Mouse (Mus musculus) liver, embryonic 14.5 days (tissue): ENCODE measurements around the gene Adgrl4. TPM values are rescaled to one million over a fixed set of nuclear protein-coding genes. Genes with fewer than 3 reads are reported as not detected.

Experiments used
- ATAC-seq: fragments of 200-750 bp; cut with Nextera tagmentation; 2 replicates; pipeline ENCODE4 v1.8.0; 2017; ENCODE audit warnings: moderate number of reproducible peaks, mild to moderate bottlenecking, moderate library complexity; ENCODE audit not compliant: insufficient read depth
- DNase-seq, 3 experiments: peaks; one replicate each; pipeline ENCODE4 v3.0.0-alpha.2; 2012 to 2013; ENCODE audit warnings: low read depth in 3 of 3, low spot score in 3 of 3
- H3K27ac ChIP-seq: fragments of 300-500 bp; sonication (generic); 2 replicates; pipeline ENCODE4 v1.5.1; 2014; ENCODE audit warnings: moderate library complexity, mild to moderate bottlenecking, control low read depth, inconsistent platforms
- H3K27me3 ChIP-seq: fragments of 300-500 bp; sonication (generic); 2 replicates; pipeline ENCODE4 v1.6.1; 2014; ENCODE audit warnings: mild to moderate bottlenecking, low read length, moderate library complexity; ENCODE audit not compliant: control insufficient read depth, insufficient read depth
- H3K36me3 ChIP-seq: fragments of 300-500 bp; sonication (generic); replicated peaks from 2 replicates; pipeline ENCODE4 v1.6.1; 2014; ENCODE audit warnings: low read depth; ENCODE audit not compliant: control insufficient read depth, insufficient read depth
- H3K4me1 ChIP-seq, 2 experiments: fragments of 200-500 bp in 1 of 2; fragments of 300-500 bp in 1 of 2; sonication (generic) in 1 of 2; replicated peaks; 2 replicates each; pipeline ENCODE4 v1.6.1; 2012 to 2014; ENCODE audit warnings: antibody characterized with exemption in 1 of 2, inconsistent platforms in 1 of 2, low read length in 1 of 2; ENCODE audit not compliant: control insufficient read depth in 2 of 2, insufficient read depth in 2 of 2
- H3K4me2 ChIP-seq: fragments of 300-500 bp; sonication (generic); 2 replicates; pipeline ENCODE4 v1.6.1; 2014; ENCODE audit warnings: low read depth, mild to moderate bottlenecking, control low read depth, moderate library complexity
- H3K4me3 ChIP-seq, 2 experiments: fragments of 200-500 bp in 1 of 2; fragments of 300-500 bp in 1 of 2; sonication (generic) in 1 of 2; 2 replicates each; pipeline ENCODE4 v1.5.1; 2012 to 2014; ENCODE audit warnings: low read depth in 2 of 2, low read length in 2 of 2, mild to moderate bottlenecking in 2 of 2, control low read depth in 1 of 2, inconsistent platforms in 1 of 2, moderate library complexity in 1 of 2; ENCODE audit not compliant: insufficient read depth in 1 of 2
- H3K9ac ChIP-seq: fragments of 300-500 bp; sonication (generic); replicated peaks from 2 replicates; pipeline ENCODE4 v1.6.1; 2014; ENCODE audit warnings: mild to moderate bottlenecking, control low read depth, moderate library complexity
- H3K9me3 ChIP-seq: fragments of 300-500 bp; sonication (generic); 2 replicates; pipeline ENCODE4 v1.6.1; 2016; ENCODE audit warnings: low read length, mixed read lengths; ENCODE audit not compliant: control insufficient read depth
- CTCF ChIP-seq: IDR thresholded peaks from 2 replicates; pipeline ENCODE4 v1.5.1; 2016; ENCODE audit warnings: antibody characterized with exemption, low read depth, control low read depth
- EP300 ChIP-seq: IDR thresholded peaks from 2 replicates; pipeline ENCODE4 v1.6.1; 2016; ENCODE audit warnings: antibody characterized with exemption, low read depth
- WGBS: fragments of 180-500 bp; shearing (Covaris S2); extraction: QIAGEN DNeasy Blood & Tissue Kit; methylation state at CpG from one replicate; pipeline ENCODE4 v1.1.7; 2014; ENCODE audit not compliant: insufficient replicate concordance; 5-methylcytosine and 5-hydroxymethylcytosine counted together
- polyA plus RNA-seq, 2 experiments: library from polyadenylated mRNA; depleted of rRNA in 1 of 2; stranded (reverse) in 1 of 2; unstranded in 1 of 2; fragments of >200 nt; fragmentation: Nextera tagmentation in 1 of 2; extraction: Ambion mirVana in 1 of 2; gene quantifications; 2 replicates each; pipeline versions ENCODE4 v1.2.1 to v1.2.3; 2012 to 2014

The Adgrl4 gene
- polyA plus RNA-seq, 2 experiments, result 2.0 to 6.4 TPM

DNA sequence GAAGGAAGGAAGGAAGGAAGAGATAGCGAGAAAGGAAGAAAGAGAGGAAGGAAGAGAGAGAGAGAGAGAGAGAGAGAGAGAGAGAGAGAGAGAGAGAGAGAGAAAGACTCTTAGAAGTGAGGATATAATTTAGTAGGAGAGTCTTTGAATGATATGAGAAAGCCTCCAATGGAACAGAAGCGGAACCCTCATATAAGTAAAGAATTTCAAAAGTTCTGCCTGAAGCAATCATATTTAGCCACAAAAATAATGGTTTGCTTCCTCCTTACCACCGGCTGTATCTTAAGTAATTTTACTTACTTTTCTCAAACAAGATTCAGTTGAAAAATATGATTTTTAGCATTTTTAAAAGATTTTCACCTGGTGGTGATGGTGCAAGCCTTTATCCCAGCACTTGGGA, 7.6 kb upstream of the Adgrl4 start:
- Histone ChIP-seq H3K9me3 (no peaks in the 10 kb centered on the region), H3K4me2 (no peak overlapping the region), H3K4me1 (no peaks in the 10 kb centered on the region), H3K36me3 (no peaks in the 10 kb centered on the region), H3K4me3 (no peak overlapping the region), H3K27ac (no peak overlapping the region), H3K9ac (no peak overlapping the region), H3K27me3 (no peaks in the 10 kb centered on the region)
- no peak for ATAC-seq
- no peak for DNase-seq
- 64% methylated on average over 3 of the region's 3 CpGs for WGBS
- TF ChIP-seq EP300 (no peak), CTCF (no peak)

- Histone ChIP-seq H3K27me3 (no peaks in the 10 kb centered on the region), H3K27ac (no peak overlapping the region), H3K9me3 (no peaks in the 10 kb centered on the region), H3K9ac (no peak overlapping the region), H3K4me3 (no peak overlapping the region), H3K4me2 (no peak overlapping the region), H3K36me3 (no peaks in the 10 kb centered on the region), H3K4me1 (no peaks in the 10 kb centered on the region)
- no peak for DNase-seq
- no peak for ATAC-seq
- WGBS, result 33% methylated on average over 2 of the region's 2 CpGs
- no peak for TF ChIP-seq EP300
- TF ChIP-seq CTCF, result no peak
These were observed 6.2 kb upstream of the Adgrl4 start for GRCm38 (mm10) chr3:151431507-151431906.

DNA sequence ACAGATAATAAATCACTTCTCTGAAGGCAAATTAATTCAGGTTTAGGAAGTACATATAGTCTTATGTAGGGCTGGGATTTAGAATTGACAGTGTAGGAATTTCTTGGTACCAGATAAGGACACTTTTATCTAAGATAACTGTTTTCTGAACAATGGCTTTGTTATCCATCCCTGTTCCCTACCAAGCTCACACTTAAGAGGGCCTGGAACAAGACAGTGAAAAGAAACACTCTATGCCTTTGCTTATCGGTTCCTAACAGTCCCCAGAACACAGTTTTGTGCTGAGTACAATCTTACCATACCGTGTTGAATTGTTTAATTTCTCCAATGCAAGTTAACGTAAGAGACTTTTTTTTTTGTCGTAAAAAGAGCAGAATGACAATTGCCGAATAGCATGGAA, 677 bp downstream of the Adgrl4 start:
- no peaks in the 10 kb centered on the region for H3K27me3 ChIP-seq
- DNase-seq (no peak), ATAC-seq (no peak)
- H3K9ac ChIP-seq, result no peak overlapping the region
- H3K36me3 ChIP-seq, result no peaks in the 10 kb centered on the region
- WGBS, result 34% methylated on average over 5 of the region's 5 CpGs
- H3K27ac ChIP-seq, result no peak overlapping the region
- no peak overlapping the region for H3K4me2 ChIP-seq
- no peaks in the 10 kb centered on the region for H3K9me3 ChIP-seq
- TF ChIP-seq EP300 (no peak), CTCF (no peak)
- no peak overlapping the region for H3K4me3 ChIP-seq
- no peaks in the 10 kb centered on the region for H3K4me1 ChIP-seq

DNA sequence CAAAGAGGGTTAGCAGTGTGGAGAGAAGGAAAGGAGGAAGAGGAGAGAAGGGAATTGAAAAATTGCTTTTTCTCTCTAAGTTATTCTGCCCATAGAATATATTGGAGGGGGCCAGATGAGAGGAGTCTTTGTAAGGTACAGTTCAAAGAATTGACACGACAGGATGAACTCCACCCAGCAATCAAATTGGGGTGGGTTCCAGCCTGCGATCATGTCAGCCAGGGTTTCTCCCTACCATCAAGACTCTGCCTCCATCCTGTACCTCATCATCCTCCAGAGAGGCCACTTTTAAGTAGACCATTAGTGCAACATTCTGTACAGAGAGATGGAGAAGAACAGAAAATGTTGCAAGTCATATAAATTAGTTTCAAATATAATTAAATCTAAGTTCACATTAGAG, 2.3 kb downstream of the Adgrl4 start:
- no peak overlapping the region for H3K4me3 ChIP-seq

GRCm38 (mm10) chr3:151442026-151442425, 4.3 kb downstream of the Adgrl4 start:
- no peak overlapping the region for H3K27ac ChIP-seq
- ATAC-seq (no peak), DNase-seq (no peak)
- no peaks in the 10 kb centered on the region for H3K4me1 ChIP-seq
- no peaks in the 10 kb centered on the region for H3K36me3 ChIP-seq
- no peak overlapping the region for H3K4me2 ChIP-seq
- H3K9ac ChIP-seq, result no peak overlapping the region
- H3K4me3 ChIP-seq, result no peak overlapping the region
- H3K27me3 ChIP-seq, result no peaks in the 10 kb centered on the region
- H3K9me3 ChIP-seq, result no peaks in the 10 kb centered on the region
- TF ChIP-seq CTCF (no peak), EP300 (no peak)
- 75% methylated on average over 2 of the region's 2 CpGs for WGBS

More for the DNA sequence above, 2.3 kb downstream of the Adgrl4 start:
- ATAC-seq (no peak), DNase-seq (no peak)
- Histone ChIP-seq H3K27me3 (no peaks in the 10 kb centered on the region), H3K9ac (no peak overlapping the region), H3K4me1 (no peaks in the 10 kb centered on the region), H3K9me3 (no peaks in the 10 kb centered on the region), H3K27ac (no peak overlapping the region), H3K36me3 (no peaks in the 10 kb centered on the region), H3K4me2 (no peak overlapping the region)
- WGBS, result 20% methylated on average over 2 of the region's 2 CpGs
- TF ChIP-seq EP300 (no peak), CTCF (no peak)
